Mouse (Mus musculus) lung, postnatal 25 days (tissue): ENCODE measurements around the gene Daam1.
A peak's percentile ranks its signal among the peaks of the same experiment; 100 is the strongest.

ENCODE experiments used
- DNase-seq: peaks from one replicate; pipeline ENCODE4 v3.0.0; 2022; ENCODE audit warnings: low spot score

Gene Daam1

GRCm38 (mm10) chr12:71933989-71934645 is 103.2 kb downstream of the Daam1 start:
- DNase-seq, result no peak

- peak; percentile 80 for DNase-seq
These were observed 105.8 kb downstream of the Daam1 start for GRCm38 (mm10) chr12:71936636-71937035.

GRCm38 (mm10) chr12:71938513-71938912 is 107.6 kb downstream of the Daam1 start:
- DNase-seq, result no peak

GRCm38 (mm10) chr12:71941290-71941689 is 110.4 kb downstream of the Daam1 start:
- DNase-seq, result no peak

GRCm38 (mm10) chr12:71943112-71943511 is 112.2 kb downstream of the Daam1 start:
- DNase-seq, result no peak

- no peak for DNase-seq
These were observed 112.8 kb downstream of the Daam1 start for GRCm38 (mm10) chr12:71943646-71944045.

GRCm38 (mm10) chr12:71945844-71946243 is 115.0 kb downstream of the Daam1 start:
- DNase-seq, result no peak

- DNase-seq, result no peak
These were observed 115.6 kb downstream of the Daam1 start for GRCm38 (mm10) chr12:71946448-71946847.

GRCm38 (mm10) chr12:71948972-71949371 is 118.1 kb downstream of the Daam1 start:
- no peak for DNase-seq

GRCm38 (mm10) chr12:71949606-71950005 is 118.7 kb downstream of the Daam1 start:
- DNase-seq, result no peak

GRCm38 (mm10) chr12:71950095-71950877 is 119.4 kb downstream of the Daam1 start:
- DNase-seq, result peak; percentile 38

GRCm38 (mm10) chr12:71954180-71954935 is 123.5 kb downstream of the Daam1 start:
- peak; percentile 57 for DNase-seq

GRCm38 (mm10) chr12:71956980-71957379 is 126.1 kb downstream of the Daam1 start:
- no peak for DNase-seq

GRCm38 (mm10) chr12:71957496-71957895 is 126.6 kb downstream of the Daam1 start:
- DNase-seq, result no peak

GRCm38 (mm10) chr12:71959351-71959991 is 128.6 kb downstream of the Daam1 start:
- peak; percentile 31 for DNase-seq

GRCm38 (mm10) chr12:71961671-71962070 is 130.8 kb downstream of the Daam1 start:
- DNase-seq, result no peak

GRCm38 (mm10) chr12:71962616-71963015 is 131.7 kb downstream of the Daam1 start:
- DNase-seq, result no peak

- no peak for DNase-seq
These were observed 137.7 kb downstream of the Daam1 start for GRCm38 (mm10) chr12:71968592-71968991.

GRCm38 (mm10) chr12:71969022-71969421 is 138.1 kb downstream of the Daam1 start:
- no peak for DNase-seq

GRCm38 (mm10) chr12:71969439-71969838 is 138.6 kb downstream of the Daam1 start:
- no peak for DNase-seq

GRCm38 (mm10) chr12:71969941-71970629 is 139.2 kb downstream of the Daam1 start:
- no peak for DNase-seq
